Mouse (Mus musculus): ENCODE data around the gene Siva1.

Gene Siva1

GRCm38 (mm10) chr12:112625700-112626099 lies 18.8 kb upstream of the Siva1 start:
- no peak for DNase-seq

GRCm38 (mm10) chr12:112626455-112626854 lies 18.0 kb upstream of the Siva1 start:
- DNase-seq = no peak

DNA sequence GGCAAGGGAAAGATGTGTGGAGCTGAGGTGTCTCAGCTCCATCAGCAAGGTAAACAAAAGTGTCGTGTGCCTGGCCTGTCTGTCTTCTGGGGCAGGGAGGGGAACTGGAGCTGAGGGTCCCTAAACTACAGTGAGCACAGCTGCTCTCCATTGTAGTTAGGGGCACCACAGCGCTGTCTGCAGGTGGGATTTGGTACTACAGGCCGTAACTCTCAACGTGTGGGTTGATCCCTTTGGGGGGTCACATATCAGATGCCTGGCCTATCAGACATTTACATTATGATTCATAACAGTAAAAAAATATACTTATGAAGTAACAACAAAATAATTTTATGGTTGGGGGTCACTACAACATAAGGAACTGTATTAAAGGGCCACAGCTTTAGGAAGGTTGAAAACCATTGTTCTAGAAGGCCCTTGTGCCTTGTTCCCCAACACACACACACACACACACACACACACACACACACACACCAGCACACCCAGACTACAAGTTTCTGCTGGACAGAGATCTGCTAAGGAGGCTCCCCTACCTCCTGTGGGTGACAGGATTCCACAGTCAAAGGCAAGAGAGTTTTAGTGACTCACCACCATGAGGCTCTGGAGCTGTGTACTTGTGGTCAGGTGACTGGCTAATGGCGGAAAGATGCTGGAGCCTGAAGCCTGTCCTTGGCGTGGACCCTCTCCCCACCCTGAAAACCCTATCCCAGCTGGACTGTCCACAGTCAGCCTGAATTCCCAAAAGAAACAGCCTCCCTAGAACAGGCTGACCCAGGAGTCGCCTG lies 17.2 kb upstream of the Siva1 start:
- peak; percentile 37 for DNase-seq

- DNase-seq = no peak
Measured at GRCm38 (mm10) chr12:112628197-112628596, 16.3 kb upstream of the Siva1 start.

GRCm38 (mm10) chr12:112628928-112629721 lies 15.4 kb upstream of the Siva1 start:
- DNase-seq = peak; percentile 83

GRCm38 (mm10) chr12:112630029-112630428 lies 14.4 kb upstream of the Siva1 start:
- no peak for DNase-seq

DNA sequence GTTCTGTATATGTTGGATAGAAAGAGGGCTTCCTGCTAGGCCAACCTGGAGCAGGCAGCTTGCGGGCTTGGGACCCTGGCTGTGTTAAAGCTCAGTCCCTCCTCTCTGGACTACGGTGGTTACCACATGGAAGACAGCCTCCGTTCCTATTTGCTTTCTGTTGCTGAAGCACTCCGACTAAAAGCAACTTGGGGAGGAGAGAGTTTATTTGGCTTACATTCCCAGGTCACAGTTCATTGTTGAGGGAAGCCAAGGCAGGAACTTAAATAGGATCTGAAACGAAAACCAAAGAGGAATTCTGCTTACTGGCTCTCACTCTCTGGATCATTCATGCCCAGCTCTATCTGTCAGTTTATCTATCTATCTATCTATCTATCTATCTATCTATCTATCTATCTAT lies 13.7 kb upstream of the Siva1 start:
- DNase-seq = no peak

DNA sequence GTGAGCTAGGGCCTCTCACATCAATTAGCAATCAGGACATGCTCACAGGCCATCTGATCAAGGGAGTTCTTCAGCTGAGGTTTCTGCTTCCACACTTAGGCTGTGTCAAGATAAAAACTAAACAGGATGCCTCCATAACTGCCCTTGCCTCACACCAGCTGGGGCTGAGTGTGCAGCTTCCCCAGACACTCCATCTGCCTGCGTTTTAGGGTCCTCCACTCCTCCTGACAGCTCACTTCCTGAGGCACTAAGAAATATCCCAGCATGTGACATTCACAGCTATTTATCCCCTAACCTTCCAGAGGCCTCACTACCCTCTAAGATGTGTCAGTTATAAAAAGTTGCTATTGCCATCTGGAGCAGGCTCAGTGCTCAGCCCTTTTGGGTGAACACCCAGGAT lies 13.0 kb upstream of the Siva1 start:
- no peak for DNase-seq

DNA sequence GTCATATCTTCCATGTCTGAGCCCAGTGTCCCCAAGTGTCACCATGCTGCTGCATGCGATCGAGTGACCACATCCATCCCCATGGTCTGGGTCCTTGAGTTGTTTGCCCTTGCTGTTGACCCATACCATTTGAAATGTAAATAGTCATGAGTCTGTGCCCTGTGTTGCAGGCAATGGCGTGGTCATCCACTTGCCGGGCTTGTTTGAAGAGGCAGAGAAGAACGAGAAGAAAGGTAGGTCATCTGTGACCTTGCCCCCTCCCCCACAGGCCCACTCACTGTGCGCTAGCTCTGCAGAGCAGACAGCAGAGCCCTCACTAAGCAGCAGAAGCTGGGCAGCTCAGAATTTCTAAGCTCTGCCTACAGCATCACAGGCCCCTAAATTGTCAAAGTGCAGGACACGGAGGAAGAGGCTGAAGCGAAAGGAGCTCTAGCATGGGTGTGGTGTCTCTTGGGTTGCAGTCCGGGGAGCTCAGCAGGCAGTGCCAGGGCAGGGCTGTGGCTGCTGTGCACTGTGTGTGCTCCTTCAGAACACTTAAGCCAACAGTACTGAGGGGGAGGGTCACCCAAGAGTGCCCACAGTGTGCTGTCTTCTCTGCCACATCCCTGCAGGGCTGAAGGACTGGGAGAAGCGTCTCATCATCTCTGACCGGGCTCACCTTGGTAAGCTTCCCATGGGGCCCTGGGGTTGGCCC lies 12.2 kb upstream of the Siva1 start:
- DNase-seq = no peak

DNA sequence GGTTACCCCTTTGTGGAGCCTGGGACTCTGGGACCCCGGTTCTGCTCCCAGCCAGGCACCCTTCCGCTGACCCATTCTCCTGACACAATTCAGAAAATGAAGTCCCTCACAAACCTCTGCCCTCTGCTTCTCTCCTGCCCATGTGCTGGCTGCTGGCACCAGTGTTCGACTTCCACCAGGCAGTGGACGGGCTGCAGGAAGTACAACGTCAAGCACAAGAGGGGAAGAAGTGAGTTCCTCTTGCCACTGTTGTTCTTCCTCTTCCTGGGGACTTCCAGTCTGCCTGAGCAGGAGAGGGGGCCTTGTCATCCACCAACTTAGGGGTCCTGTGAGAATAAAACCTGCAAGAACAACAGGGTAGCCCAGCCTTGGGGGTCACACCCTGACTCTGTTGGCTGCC lies 11.6 kb upstream of the Siva1 start:
- DNase-seq = no peak

DNA sequence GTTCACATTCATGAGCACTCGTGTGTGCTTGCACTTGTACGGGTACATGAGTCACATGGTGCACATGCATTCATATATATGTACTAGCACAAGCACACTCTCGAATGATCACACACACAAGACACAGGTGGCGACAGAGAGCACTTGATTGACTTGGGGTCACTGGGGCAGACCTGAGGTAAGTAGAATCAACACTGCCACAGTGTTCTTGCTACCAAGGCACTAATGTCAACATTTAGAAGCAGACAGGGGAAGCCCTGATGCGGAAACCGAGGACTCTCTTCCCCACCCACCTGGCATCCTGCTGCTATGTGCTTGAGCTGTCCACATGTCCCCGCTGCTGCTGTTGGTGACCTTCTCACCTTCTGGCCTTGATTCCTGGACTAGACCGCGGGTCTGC lies 10.8 kb upstream of the Siva1 start:
- DNase-seq = peak; percentile 35

GRCm38 (mm10) chr12:112639526-112639925 lies 5.0 kb upstream of the Siva1 start:
- DNase-seq = peak; percentile 55

DNA sequence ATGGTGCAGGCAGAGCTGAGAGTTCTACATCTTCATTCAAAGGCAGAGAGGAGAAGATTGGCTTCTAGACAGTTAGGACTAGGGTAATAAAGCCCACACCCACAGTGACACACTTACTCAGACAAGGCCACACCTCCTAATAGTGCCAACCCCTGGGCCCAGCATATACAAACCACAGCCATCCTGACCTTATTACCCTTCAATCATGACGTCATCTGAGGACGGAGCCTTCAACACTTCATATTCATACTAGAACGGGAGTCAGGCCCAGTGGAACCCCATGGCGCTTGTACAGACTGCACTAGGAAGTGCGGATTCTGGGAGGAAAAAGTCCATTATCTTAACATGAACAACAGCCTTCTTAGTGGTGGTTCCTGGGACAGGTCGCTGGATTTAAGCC lies 1.4 kb upstream of the Siva1 start:
- no peak for DNase-seq

GRCm38 (mm10) chr12:112644855-112645506 lies 502 bp downstream of the Siva1 start:
- DNase-seq = peak; percentile 61

DNA sequence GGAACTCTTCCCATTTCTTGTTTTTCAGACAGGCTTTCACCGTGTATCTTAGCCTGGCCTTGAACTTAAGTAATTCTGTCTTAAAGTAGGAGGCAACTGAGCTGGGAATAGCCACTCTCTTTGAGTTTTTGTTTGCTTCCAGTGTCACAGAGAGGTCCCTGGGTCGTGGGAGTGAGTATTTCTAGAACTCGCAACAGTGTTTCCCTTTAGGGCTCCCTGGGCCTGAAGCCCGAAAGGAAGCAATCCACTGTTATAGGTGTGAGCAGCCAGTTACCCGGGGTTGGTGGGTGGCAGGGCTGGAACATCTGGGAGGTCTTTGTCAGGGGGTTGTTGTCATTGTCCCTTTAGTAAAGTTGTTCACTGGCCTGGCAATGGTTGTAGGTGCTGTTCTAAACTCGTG lies 1.7 kb downstream of the Siva1 start:
- no peak for DNase-seq

GRCm38 (mm10) chr12:112648081-112648480 lies 3.6 kb downstream of the Siva1 start:
- DNase-seq = no peak

- no peak for DNase-seq
Measured at GRCm38 (mm10) chr12:112651778-112652439, 7.4 kb downstream of the Siva1 start.

GRCm38 (mm10) chr12:112653157-112653824 lies 8.8 kb downstream of the Siva1 start:
- DNase-seq = peak; percentile 82

GRCm38 (mm10) chr12:112654076-112654475 lies 9.6 kb downstream of the Siva1 start:
- no peak for DNase-seq

GRCm38 (mm10) chr12:112658619-112659018 lies 14.1 kb downstream of the Siva1 start:
- DNase-seq = no peak

DNA sequence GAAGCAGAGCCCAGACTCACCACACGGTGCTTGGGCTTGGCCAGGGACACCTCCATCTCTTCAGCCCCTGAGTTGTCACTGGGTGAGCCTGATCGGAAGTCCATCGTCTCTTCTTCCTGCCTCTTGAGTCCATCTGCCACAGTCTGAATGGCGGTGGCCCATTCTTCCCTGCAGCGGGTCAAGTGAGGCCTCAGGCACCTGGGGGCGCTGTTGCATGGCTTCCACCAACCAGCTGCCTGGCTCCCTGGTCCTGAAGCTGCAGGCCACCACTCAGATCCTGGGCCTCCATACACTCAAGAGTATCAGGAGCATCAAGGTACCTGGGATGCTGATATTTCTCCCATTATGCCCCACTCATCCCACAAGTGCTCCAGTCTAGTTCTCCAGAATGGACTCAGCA lies 14.6 kb downstream of the Siva1 start:
- DNase-seq = peak; percentile 71

All from thymus, postnatal 14 days (tissue).